Mouse (Mus musculus): ENCODE measurements around the gene Alg1. TPM values are rescaled to one million over a fixed set of nuclear protein-coding genes. Genes with fewer than 3 reads are reported as not detected.
A peak's percentile ranks its signal among the peaks of the same experiment; 100 is the strongest.

Alg1 gene
- total and polyA plus RNA-seq, 2 experiments: 24.7 to 46.1 TPM

GRCm38 (mm10) chr16:5210365-5210764, 23.1 kb upstream of the Alg1 start:
- no peak overlapping the region for H3K27ac ChIP-seq (replicated peaks; ENCODE audit: insufficient read depth, low read depth, low read length)
- WGBS: 73% methylated on average over 2 of the region's 2 CpGs
- no peak overlapping the region for H3K9ac ChIP-seq (ENCODE audit: low read depth, low read length)
- no peaks in the 10 kb centered on the region for H3K4me1 ChIP-seq (ENCODE audit: control insufficient read depth, insufficient read depth, low read length)
- H3K36me3 ChIP-seq (ENCODE audit: control insufficient read depth, insufficient read depth, low read length): no peaks in the 10 kb centered on the region
- H3K79me2 ChIP-seq (ENCODE audit: control insufficient read depth, insufficient read depth, low read length): no peaks in the 10 kb centered on the region
- no peak overlapping the region for H3K4me3 ChIP-seq (ENCODE audit: insufficient read depth, low read depth, low read length)
- H3K27me3 ChIP-seq (ENCODE audit: control insufficient read depth, insufficient read depth, low read length): no peaks in the 10 kb centered on the region
- DNase-seq (ENCODE audit: extremely low read depth, low read depth, low spot score): no peak
- no peak for TF ChIP-seq POLR2A (IDR thresholded peaks at IDR 0.05; ENCODE audit: extremely low read depth, insufficient read depth, low read length)
- TF ChIP-seq CTCF (IDR thresholded peaks at IDR 0.05; ENCODE audit: low read depth, low read length): no peak

DNA sequence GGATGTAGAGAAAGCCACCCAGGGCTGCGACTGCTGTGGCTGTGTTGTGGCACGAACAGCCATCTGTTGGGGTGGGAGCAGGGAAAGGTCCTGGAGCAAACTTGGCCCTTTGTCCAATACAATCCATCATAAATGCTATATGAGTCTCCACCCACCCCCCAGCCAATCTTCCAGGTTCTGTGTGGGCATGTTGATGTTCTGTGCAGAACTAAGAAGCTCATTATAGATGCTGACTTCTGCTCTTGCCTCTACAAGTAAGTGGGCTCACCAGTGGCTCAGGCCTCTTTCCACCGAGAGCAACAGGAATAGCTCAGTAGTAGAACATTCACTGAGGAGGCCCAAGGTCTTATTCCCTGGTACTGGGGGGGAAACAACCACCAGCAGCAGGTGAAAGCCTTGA, 21.3 kb upstream of the Alg1 start:
- H3K79me2 ChIP-seq (ENCODE audit: control insufficient read depth, insufficient read depth, low read length): no peaks in the 10 kb centered on the region
- H3K4me3 ChIP-seq (ENCODE audit: insufficient read depth, low read depth, low read length): no peak overlapping the region
- H3K9ac ChIP-seq (ENCODE audit: low read depth, low read length): no peak overlapping the region
- DNase-seq (ENCODE audit: extremely low read depth, low read depth, low spot score): no peak
- H3K4me1 ChIP-seq (ENCODE audit: control insufficient read depth, insufficient read depth, low read length): no peaks in the 10 kb centered on the region
- no peak overlapping the region for H3K27ac ChIP-seq (replicated peaks; ENCODE audit: insufficient read depth, low read depth, low read length)
- H3K36me3 ChIP-seq (ENCODE audit: control insufficient read depth, insufficient read depth, low read length): no peaks in the 10 kb centered on the region
- TF ChIP-seq CTCF (IDR thresholded peaks at IDR 0.05; ENCODE audit: low read depth, low read length) (no peak), POLR2A (IDR thresholded peaks at IDR 0.05; ENCODE audit: extremely low read depth, insufficient read depth, low read length) (no peak)
- WGBS: 87% methylated on average over 3 of the region's 3 CpGs
- H3K27me3 ChIP-seq (ENCODE audit: control insufficient read depth, insufficient read depth, low read length): no peaks in the 10 kb centered on the region

- H3K79me2 ChIP-seq (ENCODE audit: control insufficient read depth, insufficient read depth, low read length): no peaks in the 10 kb centered on the region
- no peaks in the 10 kb centered on the region for H3K27me3 ChIP-seq (ENCODE audit: control insufficient read depth, insufficient read depth, low read length)
- no peak for DNase-seq (ENCODE audit: extremely low read depth, low read depth, low spot score)
- WGBS: 92% methylated on average over 2 of the region's 2 CpGs
- no peak overlapping the region for H3K27ac ChIP-seq (replicated peaks; ENCODE audit: insufficient read depth, low read depth, low read length)
- no peak overlapping the region for H3K9ac ChIP-seq (ENCODE audit: low read depth, low read length)
- H3K4me3 ChIP-seq (ENCODE audit: insufficient read depth, low read depth, low read length): no peak overlapping the region
- no peak for TF ChIP-seq POLR2A (IDR thresholded peaks at IDR 0.05; ENCODE audit: extremely low read depth, insufficient read depth, low read length)
- H3K36me3 ChIP-seq (ENCODE audit: control insufficient read depth, insufficient read depth, low read length): no peaks in the 10 kb centered on the region
- no peaks in the 10 kb centered on the region for H3K4me1 ChIP-seq (ENCODE audit: control insufficient read depth, insufficient read depth, low read length)
Observed at GRCm38 (mm10) chr16:5214126-5214525, 19.3 kb upstream of the Alg1 start.

GRCm38 (mm10) chr16:5216686-5217085, 16.7 kb upstream of the Alg1 start:
- H3K79me2 ChIP-seq (ENCODE audit: control insufficient read depth, insufficient read depth, low read length): no peaks in the 10 kb centered on the region
- no peaks in the 10 kb centered on the region for H3K36me3 ChIP-seq (ENCODE audit: control insufficient read depth, insufficient read depth, low read length)
- H3K4me1 ChIP-seq (ENCODE audit: control insufficient read depth, insufficient read depth, low read length): no peaks in the 10 kb centered on the region
- 41% methylated on average over 6 of the region's 6 CpGs for WGBS
- H3K27ac ChIP-seq (replicated peaks; ENCODE audit: insufficient read depth, low read depth, low read length): no peak overlapping the region
- H3K27me3 ChIP-seq (ENCODE audit: control insufficient read depth, insufficient read depth, low read length): no peaks in the 10 kb centered on the region
- TF ChIP-seq CTCF (IDR thresholded peaks at IDR 0.05; ENCODE audit: low read depth, low read length) (no peak), POLR2A (IDR thresholded peaks at IDR 0.05; ENCODE audit: extremely low read depth, insufficient read depth, low read length) (no peak)
- no peak overlapping the region for H3K4me3 ChIP-seq (ENCODE audit: insufficient read depth, low read depth, low read length)
- no peak overlapping the region for H3K9ac ChIP-seq (ENCODE audit: low read depth, low read length)
- DNase-seq (ENCODE audit: extremely low read depth, low read depth, low spot score): no peak

DNA sequence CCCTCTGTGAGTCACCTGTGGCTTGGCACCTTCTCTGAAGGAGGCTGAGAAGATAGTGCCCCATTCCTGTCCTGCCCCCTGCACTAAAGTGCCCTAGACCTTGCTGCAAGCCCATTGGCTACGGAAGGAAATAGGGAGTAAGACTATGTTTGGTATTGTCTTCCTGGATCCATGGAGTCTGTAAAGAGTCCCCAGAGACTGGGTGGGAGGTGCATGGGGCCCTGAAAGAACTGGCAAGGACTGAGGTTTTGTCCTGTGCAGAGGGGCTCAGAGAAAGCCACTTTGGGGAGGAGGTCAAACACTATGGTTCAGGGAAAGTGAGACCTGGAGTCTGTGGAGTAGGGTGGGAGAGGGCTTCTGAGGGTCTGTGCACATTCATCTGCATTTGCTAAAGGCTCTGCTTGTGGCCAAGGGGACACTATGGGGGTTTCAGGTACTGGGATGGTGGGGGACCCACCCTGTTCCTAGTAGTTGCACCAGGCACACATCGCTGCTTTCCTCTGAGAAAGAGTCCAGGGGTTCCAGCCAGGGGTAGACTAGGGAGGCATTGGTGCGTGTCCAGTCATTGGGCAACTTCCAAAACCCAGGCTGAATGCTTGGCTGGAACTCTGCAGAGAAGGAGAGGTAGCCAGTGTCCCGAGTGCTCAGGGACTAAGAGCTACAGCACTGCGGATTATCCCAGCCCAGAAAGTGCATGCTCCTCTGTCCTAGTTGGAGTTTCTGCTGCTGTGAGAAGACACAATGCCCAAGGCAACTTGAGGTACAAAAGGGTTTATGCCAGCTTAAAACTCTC, 15.9 kb upstream of the Alg1 start:
- TF ChIP-seq CTCF (IDR thresholded peaks at IDR 0.05; ENCODE audit: low read depth, low read length): no peak
- no peak for TF ChIP-seq POLR2A (IDR thresholded peaks at IDR 0.05; ENCODE audit: extremely low read depth, insufficient read depth, low read length)
- Histone ChIP-seq H3K4me1 (ENCODE audit: control insufficient read depth, insufficient read depth, low read length) (no peaks in the 10 kb centered on the region), H3K27ac (replicated peaks; ENCODE audit: insufficient read depth, low read depth, low read length) (no peak overlapping the region), H3K36me3 (ENCODE audit: control insufficient read depth, insufficient read depth, low read length) (no peaks in the 10 kb centered on the region), H3K79me2 (ENCODE audit: control insufficient read depth, insufficient read depth, low read length) (no peaks in the 10 kb centered on the region), H3K4me3 (ENCODE audit: insufficient read depth, low read depth, low read length) (no peak overlapping the region), H3K27me3 (ENCODE audit: control insufficient read depth, insufficient read depth, low read length) (no peaks in the 10 kb centered on the region), H3K9ac (ENCODE audit: low read depth, low read length) (no peak overlapping the region)
- 50% methylated on average over 5 of the region's 5 CpGs for WGBS
- peak; percentile 18 for DNase-seq (ENCODE audit: extremely low read depth, low read depth, low spot score)

- Histone ChIP-seq H3K9ac (ENCODE audit: low read depth, low read length) (no peak overlapping the region), H3K27me3 (ENCODE audit: control insufficient read depth, insufficient read depth, low read length) (no peaks in the 10 kb centered on the region), H3K27ac (replicated peaks; ENCODE audit: insufficient read depth, low read depth, low read length) (no peak overlapping the region), H3K36me3 (ENCODE audit: control insufficient read depth, insufficient read depth, low read length) (no peaks in the 10 kb centered on the region), H3K4me3 (ENCODE audit: insufficient read depth, low read depth, low read length) (no peak overlapping the region), H3K4me1 (ENCODE audit: control insufficient read depth, insufficient read depth, low read length) (no peaks in the 10 kb centered on the region), H3K79me2 (ENCODE audit: control insufficient read depth, insufficient read depth, low read length) (no peaks in the 10 kb centered on the region)
- WGBS: 73% methylated on average over 4 of the region's 4 CpGs
- DNase-seq (ENCODE audit: extremely low read depth, low read depth, low spot score): no peak
- no peak for TF ChIP-seq POLR2A (IDR thresholded peaks at IDR 0.05; ENCODE audit: extremely low read depth, insufficient read depth, low read length)
- TF ChIP-seq CTCF (IDR thresholded peaks at IDR 0.05; ENCODE audit: low read depth, low read length): no peak
Observed at GRCm38 (mm10) chr16:5221403-5221802, 12.0 kb upstream of the Alg1 start.
